10 mouse cellular contexts compared by ENCODE assay signal in the genomic region with DNA sequence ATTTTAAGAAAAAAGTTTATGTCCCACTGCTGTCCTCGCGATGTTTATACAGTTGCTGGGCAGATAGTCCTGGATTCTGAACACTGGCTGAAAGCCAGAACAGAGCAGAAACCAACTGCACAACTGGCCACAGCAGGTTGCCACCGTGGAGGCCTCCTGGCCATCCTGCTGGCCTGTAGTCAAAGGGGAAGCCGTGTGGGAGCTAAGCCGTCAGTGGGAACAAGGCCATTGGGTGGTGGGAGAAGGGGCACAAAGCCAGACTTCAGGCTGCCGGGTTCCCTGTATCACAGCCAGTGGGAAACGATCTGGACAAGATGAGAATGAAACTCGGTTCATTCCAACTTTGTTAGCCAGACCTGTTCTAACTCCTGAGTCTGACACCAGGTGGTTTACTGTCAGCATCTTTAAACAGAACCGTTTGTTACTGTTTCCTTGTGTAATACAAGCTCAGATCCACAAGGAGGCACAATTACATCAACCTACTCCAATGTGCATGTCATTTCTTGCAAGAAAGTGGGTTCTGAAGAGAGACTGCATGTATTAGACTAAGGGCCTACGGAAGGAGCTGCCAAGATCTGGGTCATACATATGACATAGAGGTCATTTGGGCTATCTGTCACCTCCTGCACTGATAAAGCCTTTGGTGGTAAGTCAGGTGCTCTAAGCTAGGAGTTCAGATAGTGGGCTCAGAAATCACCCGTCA. TPM values are rescaled to one million over a fixed set of nuclear protein-coding genes. Genes with fewer than 3 reads are reported as not detected.
DNase-seq lines count a peak whose midpoint lies in the region; ATAC-seq and TF ChIP-seq lines count a peak whose summit lies in the region.
"Had no signal": no experiment of that assay in that cellular context is flagged by ENCODE, and none has a peak within 500 bp of the region (broad histone marks: within the 10 kb centered on the region; RNA-seq: fewer than 3 reads in every experiment).

No protein-coding gene starts in this region.

- no peak overlapping the region for H3K9ac ChIP-seq in intestine, embryonic 16.5 days (ENCODE audit: low read depth, low read length)
- H3K9ac ChIP-seq: embryonic facial prominence, embryonic 12.5 days had no signal

- H3K27me3 ChIP-seq in kidney, adult 2 months (replicated peaks; ENCODE audit: control insufficient read depth, insufficient read depth, low read length): no peaks in the 10 kb centered on the region
- peaks cover 2% of the 10 kb centered on the region; the same call in 1 of the 2 replicates for H3K27me3 ChIP-seq in G1E (ENCODE audit: insufficient read depth, low read length)
- no peaks in the 10 kb centered on the region for H3K27me3 ChIP-seq in intestine, embryonic 16.5 days (replicated peaks; ENCODE audit: control insufficient read depth, insufficient read depth, low read length)
- H3K27me3 ChIP-seq: embryonic facial prominence, embryonic 12.5 days had no signal

- no peaks in the 10 kb centered on the region for H3K36me3 ChIP-seq in kidney, adult 2 months (ENCODE audit: control insufficient read depth, insufficient read depth, low read length)
- no peaks in the 10 kb centered on the region for H3K36me3 ChIP-seq in G1E (replicated peaks)
- no peaks in the 10 kb centered on the region for H3K36me3 ChIP-seq in intestine, embryonic 16.5 days (ENCODE audit: control insufficient read depth, insufficient read depth, low read length)
- H3K36me3 ChIP-seq: embryonic facial prominence, embryonic 12.5 days had no signal

- TF ChIP-seq POLR2A in kidney, adult 2 months (IDR thresholded peaks at IDR 0.05; ENCODE audit: low read depth, low read length): no peak

- 53% methylated on average over 11 of the region's 11 CpGs for WGBS in kidney, adult 2 months
- WGBS in intestine, embryonic 16.5 days: 50% methylated on average over 11 of the region's 11 CpGs

- DNase-seq in kidney, adult 2 months: peak; percentile 24
- no peak for DNase-seq in kidney, postnatal 25 days
- no peak for DNase-seq in G1E (ENCODE audit: low spot score)
- DNase-seq in cerebellum, adult 9-11 months: peak; percentile 15
- peak; percentile 68 for DNase-seq in retina, postnatal 1 day
- no peak for DNase-seq in urinary bladder, postnatal 14 days (ENCODE audit: low spot score)
- DNase-seq in layer of hippocampus, postnatal 25 days (ENCODE audit: extremely low spot score in 1 of 2, low spot score in 1 of 2): no peak

- H3K4me2 ChIP-seq in intestine, embryonic 16.5 days (ENCODE audit: low read depth, low read length): no peak overlapping the region
- H3K4me2 ChIP-seq: embryonic facial prominence, embryonic 12.5 days had no signal

- H3K4me1 ChIP-seq in kidney, adult 2 months (ENCODE audit: control insufficient read depth, insufficient read depth, low read length): 0 out of 2 replicates have a peak, but pooled peaks cover 3% of the 10 kb centered on the region
- peaks cover 5% of the 10 kb centered on the region; the same call in 1 of the 2 replicates for H3K4me1 ChIP-seq in G1E (ENCODE audit: insufficient read depth, low read depth, low read length)
- no peaks in the 10 kb centered on the region for H3K4me1 ChIP-seq in intestine, embryonic 16.5 days (ENCODE audit: control insufficient read depth, insufficient read depth, low read length)
- H3K4me1 ChIP-seq: embryonic facial prominence, embryonic 12.5 days had no signal

- peak; percentile 24; the same call in 1 of the 2 replicates for ATAC-seq in G1E (ENCODE audit: extremely low read depth, insufficient number of reproducible peaks, low FRiP score, poor library complexity, severe bottlenecking)
- ATAC-seq in intestine, embryonic 16.5 days: 0 out of 2 replicates have a peak, but pooled peaks have one; percentile 18

- no peaks in the 10 kb centered on the region for H3K9me3 ChIP-seq in G1E (replicated peaks)
- no peaks in the 10 kb centered on the region for H3K9me3 ChIP-seq in intestine, embryonic 16.5 days (ENCODE audit: control insufficient read depth, low read length)
- H3K9me3 ChIP-seq: embryonic facial prominence, embryonic 12.5 days had no signal

- TF ChIP-seq CTCF in kidney, adult 2 months (conservative IDR thresholded peaks at IDR 0.05; ENCODE audit: insufficient read depth, insufficient read length, low read depth, low read length): 0 out of 2 replicates have a peak, but pooled peaks have one; percentile 12
- TF ChIP-seq CTCF in G1E (IDR thresholded peaks at IDR 0.05; ENCODE audit: low read depth, low read length): no peak; the same call in 1 of the 2 replicates

- no peak overlapping the region for H3K27ac ChIP-seq in kidney, adult 2 months (ENCODE audit: insufficient read depth, low read depth, low read length)
- H3K27ac ChIP-seq in intestine, embryonic 16.5 days (ENCODE audit: low read length): no peak overlapping the region
- H3K27ac ChIP-seq: embryonic facial prominence, embryonic 12.5 days had no signal

- no peak overlapping the region for H3K4me3 ChIP-seq in kidney, adult 2 months (ENCODE audit: insufficient read depth, low read depth, low read length)
- H3K4me3 ChIP-seq in G1E (ENCODE audit: low read depth, low read length): no peak overlapping the region
- H3K4me3 ChIP-seq in intestine, embryonic 16.5 days (ENCODE audit: low read length): no peak overlapping the region
- H3K4me3 ChIP-seq: embryonic facial prominence, embryonic 12.5 days had no signal

RNA-seq across cellular contexts. Expression of a gene that starts 19.7 kb away (rescaled TPM):
- polyA plus RNA-seq in kidney, adult 2 months (2012; rRNA removed): 0.07 TPM in 1 of 2 replicates, not detected in the other
- total RNA-seq in G1E (2014; fragmentation: Nextera tagmentation) (not detected in 2 replicates), G1E (2017) (0.16 and 0.58 TPM in 2 replicates)
- polyA plus RNA-seq in G1E (2012): not detected in 2 replicates
- polyA plus RNA-seq in intestine, embryonic 16.5 days (2015; fragmentation: Nextera tagmentation; extraction: Ambion mirVana): 0.13 TPM in 2 replicates
- 1 to 10 TPM; 1.1 to 2.1 TPM for total RNA-seq in layer of hippocampus, postnatal 25 days (2021)
- total RNA-seq: neutrophil, adult 5-6 weeks had no signal

RNA-seq across cellular contexts. Expression of a gene that starts 52.5 kb away (rescaled TPM):
- polyA plus RNA-seq in kidney, adult 2 months (2012; rRNA removed): 3.0 and 5.6 TPM in 2 replicates
- not detected in 2 replicates for total RNA-seq in G1E (2014; fragmentation: Nextera tagmentation)
- total RNA-seq in G1E (2017): 0.44 and 0.46 TPM in 2 replicates
- not detected in 2 replicates for polyA plus RNA-seq in G1E (2012)
- polyA plus RNA-seq in intestine, embryonic 16.5 days (2015; fragmentation: Nextera tagmentation; extraction: Ambion mirVana): 65.6 and 69.3 TPM in 2 replicates
- total RNA-seq in layer of hippocampus, postnatal 25 days (2021): 1,000 to 10,000 TPM; 1,472 to 1,555 TPM

Comparison
In these comparisons a context has a peak if more than half of its experiments do, and no peak if none do; other contexts are left out.
1. DNase-seq: peak in kidney, adult 2 months (single experiment), cerebellum, adult 9-11 months (single experiment) and retina, postnatal 1 day (single experiment); none in kidney, postnatal 25 days (0 of 2), G1E (single experiment), urinary bladder, postnatal 14 days (single experiment) and layer of hippocampus, postnatal 25 days (0 of 2).
2. RNA of a gene that starts 52.5 kb away (polyA plus RNA-seq): 65.6 to 69.3 TPM in intestine, embryonic 16.5 days; 3.0 to 5.6 TPM in kidney, adult 2 months and not detected in G1E; every median in the first group is over 10 times any median in the second.